In the genomic region with DNA sequence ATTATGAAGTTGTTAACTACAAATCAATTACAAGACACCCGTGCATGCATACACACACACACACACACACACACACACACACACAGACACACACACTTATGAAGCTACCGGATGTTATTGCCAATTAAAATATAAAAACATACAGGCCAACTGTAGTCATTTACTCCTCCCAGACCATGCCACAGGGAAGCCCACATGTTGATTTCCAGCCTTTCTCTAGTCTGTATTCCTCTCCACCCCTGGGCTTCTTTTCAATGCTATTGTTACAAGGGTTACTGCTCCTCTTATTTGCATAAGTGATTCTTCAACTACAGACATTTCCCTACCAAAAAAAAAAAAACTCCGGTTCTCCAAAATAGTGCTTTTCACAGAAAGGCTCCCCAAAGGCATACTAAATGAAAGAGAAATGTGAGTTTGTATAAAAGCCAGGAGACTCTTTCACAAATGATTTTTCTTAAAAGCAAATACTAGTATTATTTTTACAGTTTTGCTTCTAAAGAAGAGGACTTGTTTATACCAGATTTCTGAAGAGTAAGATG, we compare ENCODE assay signal across 10 mouse cellular contexts.
DNase-seq lines count a peak whose midpoint lies in the region; ATAC-seq and TF ChIP-seq lines count a peak whose summit lies in the region.
"Had no signal": no experiment of that assay in that cellular context is flagged by ENCODE, and none has a peak within 500 bp of the region (broad histone marks: within the 10 kb centered on the region; RNA-seq: fewer than 3 reads in every experiment).

No protein-coding gene starts in this region.

- no peak for DNase-seq in heart, postnatal 0 days (ENCODE audit: low spot score)
- DNase-seq in heart, postnatal 10 days, result no peak
- DNase-seq in brain, embryonic 14.5 days (ENCODE audit: low read depth), result peak; percentile 66
- no peak for DNase-seq in liver
- DNase-seq in urinary bladder, adult 18-20 months (ENCODE audit: low spot score in 2 of 2), result no peak
- DNase-seq in spleen, postnatal 14 days (ENCODE audit: low spot score in 2 of 2), result no peak

- no peaks in the 10 kb centered on the region for H3K9me3 ChIP-seq in heart, postnatal 0 days (replicated peaks; ENCODE audit: control insufficient read depth, low read length)
- no peaks in the 10 kb centered on the region for H3K9me3 ChIP-seq in forebrain, embryonic 16.5 days (ENCODE audit: control insufficient read depth, low read length)
- no peaks in the 10 kb centered on the region for H3K9me3 ChIP-seq in midbrain, embryonic 12.5 days

- intact Hi-C loops in heart, postnatal 10 days (cut with DNase I), result loop anchor here (10.0 kb wide), 1 partner anchor 739 kb away; no protein-coding TSS in a partner anchor

- no peak for TF ChIP-seq CTCF in heart, postnatal 0 days (IDR thresholded peaks at IDR 0.05; ENCODE audit: low read depth)
- TF ChIP-seq CTCF in brain, embryonic 14.5 days (IDR thresholded peaks at IDR 0.05; ENCODE audit: borderline replicate concordance, extremely low read depth, insufficient read depth, insufficient read length), result no peak

- 0 out of 2 replicates have a peak, but pooled peaks cover 3% of the 10 kb centered on the region for H3K4me1 ChIP-seq in heart, postnatal 0 days (ENCODE audit: control insufficient read depth, insufficient read depth)
- H3K4me1 ChIP-seq in forebrain, embryonic 16.5 days (replicated peaks; ENCODE audit: control insufficient read depth, insufficient read depth, low read length), result peaks cover 36% of the 10 kb centered on the region
- peaks cover 39% of the 10 kb centered on the region for H3K4me1 ChIP-seq in midbrain, embryonic 12.5 days
- H3K4me1 ChIP-seq: megakaryocyte, embryonic 14.5 days had no signal

- H3K36me3 ChIP-seq in heart, postnatal 0 days (replicated peaks; ENCODE audit: control insufficient read depth, insufficient read depth, low read length), result peaks cover 26% of the 10 kb centered on the region
- peaks cover 10% of the 10 kb centered on the region; the same call in 1 of the 2 replicates for H3K36me3 ChIP-seq in forebrain, embryonic 16.5 days (ENCODE audit: control insufficient read depth, insufficient read depth)
- peaks cover 3% of the 10 kb centered on the region; the same call in 1 of the 2 replicates for H3K36me3 ChIP-seq in midbrain, embryonic 12.5 days

- WGBS in heart, postnatal 0 days, result 75% methylated on average over 3 of the region's 3 CpGs
- 10% methylated on average over 3 of the region's 3 CpGs for WGBS in forebrain, embryonic 16.5 days
- WGBS in midbrain, embryonic 12.5 days, result 42% methylated on average over 3 of the region's 3 CpGs

- H3K27me3 ChIP-seq in heart, postnatal 0 days (ENCODE audit: control insufficient read depth, insufficient read depth, low read length), result no peaks in the 10 kb centered on the region
- H3K27me3 ChIP-seq in forebrain, embryonic 16.5 days (replicated peaks; ENCODE audit: control insufficient read depth, insufficient read depth, low read length), result no peaks in the 10 kb centered on the region
- H3K27me3 ChIP-seq in midbrain, embryonic 12.5 days, result 0 out of 2 replicates have a peak, but pooled peaks cover 3% of the 10 kb centered on the region
- H3K27me3 ChIP-seq: megakaryocyte, embryonic 14.5 days had no signal

- ATAC-seq in heart, postnatal 0 days (ENCODE audit: insufficient read depth, low read depth), result no peak
- peak; percentile 51 for ATAC-seq in forebrain, embryonic 16.5 days
- ATAC-seq in midbrain, embryonic 12.5 days (ENCODE audit: low FRiP score, low read depth), result peak; percentile 50

- TF ChIP-seq POLR2A in brain, embryonic 14.5 days (IDR thresholded peaks at IDR 0.05; ENCODE audit: borderline replicate concordance, extremely low read depth, insufficient read depth, insufficient read length, poor library complexity, severe bottlenecking), result no peak

- no peak overlapping the region for H3K9ac ChIP-seq in heart, postnatal 0 days (replicated peaks; ENCODE audit: low read depth, low read length)
- H3K9ac ChIP-seq in forebrain, embryonic 16.5 days (replicated peaks; ENCODE audit: low read depth, low read length), result no peak overlapping the region
- H3K9ac ChIP-seq in midbrain, embryonic 12.5 days (replicated peaks), result no peak overlapping the region

- peak overlapping the region; percentile 83 for H3K27ac ChIP-seq in heart, postnatal 0 days (ENCODE audit: low read depth)
- peak overlapping the region; percentile 65 for H3K27ac ChIP-seq in forebrain, embryonic 16.5 days (ENCODE audit: low read length)
- H3K27ac ChIP-seq in midbrain, embryonic 12.5 days (replicated peaks), result peak overlapping the region; percentile 86

- TF ChIP-seq EP300 in heart, postnatal 0 days (IDR thresholded peaks at IDR 0.05; ENCODE audit: low read depth), result no peak

- H3K4me3 ChIP-seq in heart, postnatal 0 days (ENCODE audit: low read depth, low read length), result no peak overlapping the region
- H3K4me3 ChIP-seq in forebrain, embryonic 16.5 days (replicated peaks; ENCODE audit: low read length), result no peak overlapping the region
- no peak overlapping the region for H3K4me3 ChIP-seq in midbrain, embryonic 12.5 days
- H3K4me3 ChIP-seq: erythroblast, embryonic 14.5 days; megakaryocyte, embryonic 14.5 days had no signal

- H3K4me2 ChIP-seq in heart, postnatal 0 days (ENCODE audit: low read depth, low read length), result no peak overlapping the region
- no peak overlapping the region for H3K4me2 ChIP-seq in forebrain, embryonic 16.5 days (ENCODE audit: low read length)
- H3K4me2 ChIP-seq in midbrain, embryonic 12.5 days (replicated peaks), result 0 out of 2 replicates have a peak overlapping the region, but pooled peaks have one; percentile 36
